Mouse (Mus musculus) limb, embryonic 12.5 days (tissue): Measurements from ENCODE around the gene Kctd5. TPM values are rescaled to one million over a fixed set of nuclear protein-coding genes. Genes with fewer than 3 reads are reported as not detected.
"Not testable (repeated sequence)": the region's sequence is repeated elsewhere in the genome, so short reads cannot be mapped to it uniquely, and the experiment has no call there.

Experiments
- ATAC-seq: fragments of 200-750 bp; cut with Nextera tagmentation; 2 replicates; pipeline ENCODE4 v1.8.0; 2017; ENCODE audit warnings: low read depth, moderate TSS enrichment; ENCODE audit not compliant: insufficient number of reproducible peaks, insufficient read depth, low FRiP score, low TSS enrichment
- H3K27ac ChIP-seq: fragments of 300-500 bp; sonication (generic); 2 replicates; pipeline ENCODE4 v1.5.1; 2016; ENCODE audit warnings: mild to moderate bottlenecking, moderate library complexity
- H3K27me3 ChIP-seq: fragments of 300-500 bp; sonication (generic); 2 replicates; pipeline ENCODE4 v1.6.1; 2016; ENCODE audit warnings: mild to moderate bottlenecking, moderate library complexity
- H3K36me3 ChIP-seq: fragments of 300-500 bp; sonication (generic); 2 replicates; pipeline ENCODE4 v1.6.1; 2016; ENCODE audit warnings: mild to moderate bottlenecking, moderate library complexity
- H3K4me1 ChIP-seq: fragments of 300-500 bp; sonication (generic); replicated peaks from 2 replicates; pipeline ENCODE4 v1.6.1; 2016
- H3K4me2 ChIP-seq: fragments of 300-500 bp; sonication (generic); 2 replicates; pipeline ENCODE4 v1.6.1; 2016; ENCODE audit warnings: mild to moderate bottlenecking, moderate library complexity
- H3K4me3 ChIP-seq: fragments of 300-500 bp; sonication (generic); replicated peaks from 2 replicates; pipeline ENCODE4 v1.5.1; 2016; ENCODE audit warnings: mild to moderate bottlenecking
- H3K9ac ChIP-seq: fragments of 300-500 bp; sonication (generic); replicated peaks from 2 replicates; pipeline ENCODE4 v1.6.1; 2016; ENCODE audit warnings: mild to moderate bottlenecking, moderate library complexity
- H3K9me3 ChIP-seq: fragments of 300-500 bp; sonication (generic); 2 replicates; pipeline ENCODE4 v1.6.1; 2016; ENCODE audit warnings: mild to moderate bottlenecking, moderate library complexity
- WGBS: fragments of 180-500 bp; shearing (Covaris S2); methylation state at CpG from one replicate; pipeline ENCODE4 v1.1.7; 2016; 5-methylcytosine and 5-hydroxymethylcytosine counted together
- polyA plus RNA-seq: library from polyadenylated mRNA; unstranded; fragments of >200 nt; fragmentation: Nextera tagmentation; extraction: Ambion mirVana; gene quantifications from 2 replicates; pipeline ENCODE4 v1.2.1, GENCODE M21; 2016

Kctd5 gene
- 91.6 and 94.7 TPM in 2 replicates for polyA plus RNA-seq

GRCm38 (mm10) chr17:24072919-24073696 is at the start of gene Kctd5:
Gene Kctd5 (minus strand): TSS chr17:24073485.
- H3K27me3 ChIP-seq = no peaks in the 10 kb centered on the region
- ATAC-seq = peak; percentile 97
- H3K9me3 ChIP-seq = no peaks in the 10 kb centered on the region
- peak within 1 kb of the TSS; percentile 92 for H3K4me3 ChIP-seq
- H3K4me1 ChIP-seq = peaks cover 15% of the 10 kb centered on the region
- H3K4me2 ChIP-seq = peak within 1 kb of the TSS; percentile 82
- H3K9ac ChIP-seq = peak within 1 kb of the TSS; percentile 97
- whole genome bisulfite sequencing = under 1% methylated on average over 62 of the region's 62 CpGs
- H3K36me3 ChIP-seq = peaks cover 31% of the 10 kb centered on the region
- H3K27ac ChIP-seq = peak within 1 kb of the TSS; percentile 87

- no peaks in the 10 kb centered on the region for H3K4me1 ChIP-seq
- H3K27ac ChIP-seq = no peak overlapping the region
- H3K4me2 ChIP-seq = no peak overlapping the region
- H3K27me3 ChIP-seq = no peaks in the 10 kb centered on the region
- no peak for ATAC-seq
- H3K9ac ChIP-seq = no peak overlapping the region
- 87% methylated on average over 3 of the region's 3 CpGs for WGBS
- H3K9me3 ChIP-seq = no peaks in the 10 kb centered on the region
- H3K4me3 ChIP-seq = no peak overlapping the region
- no peaks in the 10 kb centered on the region for H3K36me3 ChIP-seq
Observed at GRCm38 (mm10) chr17:24119446-24119845, 46.2 kb upstream of the Kctd5 start.

- no peak for ATAC-seq
- WGBS = 88% methylated on average over 4 of the region's 4 CpGs
- Histone ChIP-seq H3K27me3 (no peaks in the 10 kb centered on the region), H3K9ac (no peak overlapping the region), H3K36me3 (peaks cover 25% of the 10 kb centered on the region), H3K27ac (no peak overlapping the region), H3K4me1 (no peaks in the 10 kb centered on the region), H3K4me3 (no peak overlapping the region), H3K4me2 (no peak overlapping the region), H3K9me3 (no peaks in the 10 kb centered on the region)
Observed at GRCm38 (mm10) chr17:24113031-24113430, 39.7 kb upstream of the Kctd5 start.

GRCm38 (mm10) chr17:24111256-24111655 is 38.0 kb upstream of the Kctd5 start:
- Histone ChIP-seq H3K4me3 (no peak overlapping the region), H3K27me3 (no peaks in the 10 kb centered on the region), H3K27ac (no peak overlapping the region), H3K4me2 (no peak overlapping the region), H3K4me1 (no peaks in the 10 kb centered on the region), H3K36me3 (peaks cover 36% of the 10 kb centered on the region), H3K9me3 (no peaks in the 10 kb centered on the region), H3K9ac (no peak overlapping the region)
- WGBS = 95% methylated on average over 1 of the region's 1 CpGs
- no peak for ATAC-seq

GRCm38 (mm10) chr17:24108896-24109295 is 35.6 kb upstream of the Kctd5 start:
- WGBS = 76% methylated on average over 1 of the region's 1 CpGs
- peaks cover 56% of the 10 kb centered on the region for H3K36me3 ChIP-seq

GRCm38 (mm10) chr17:24105111-24105510 is 31.8 kb upstream of the Kctd5 start:
- Histone ChIP-seq H3K4me3 (no peak overlapping the region), H3K27ac (no peak overlapping the region), H3K27me3 (no peaks in the 10 kb centered on the region), H3K4me1 (no peaks in the 10 kb centered on the region), H3K4me2 (no peak overlapping the region), H3K9me3 (no peaks in the 10 kb centered on the region), H3K36me3 (peaks cover 75% of the 10 kb centered on the region), H3K9ac (no peak overlapping the region)
- ATAC-seq = no peak
- WGBS = 85% methylated on average over 2 of the region's 2 CpGs

More at GRCm38 (mm10) chr17:24108896-24109295, 35.6 kb upstream of the Kctd5 start:
- Histone ChIP-seq H3K4me3 (no peak overlapping the region), H3K4me1 (no peaks in the 10 kb centered on the region), H3K27me3 (no peaks in the 10 kb centered on the region), H3K9me3 (no peaks in the 10 kb centered on the region), H3K4me2 (no peak overlapping the region), H3K9ac (no peak overlapping the region), H3K27ac (no peak overlapping the region)
- ATAC-seq = no peak

- Histone ChIP-seq H3K9me3 (no peaks in the 10 kb centered on the region), H3K27me3 (no peaks in the 10 kb centered on the region), H3K4me1 (no peaks in the 10 kb centered on the region), H3K4me2 (no peak overlapping the region), H3K9ac (no peak overlapping the region), H3K4me3 (no peak overlapping the region), H3K27ac (no peak overlapping the region), H3K36me3 (peaks cover 67% of the 10 kb centered on the region)
- 90% methylated on average over 4 of the region's 4 CpGs for WGBS
- no peak for ATAC-seq
Observed at GRCm38 (mm10) chr17:24098354-24098753, 25.1 kb upstream of the Kctd5 start.

GRCm38 (mm10) chr17:24090575-24090974 is 17.3 kb upstream of the Kctd5 start:
- H3K9ac ChIP-seq = no peak overlapping the region
- H3K4me3 ChIP-seq = no peak overlapping the region
- no peaks in the 10 kb centered on the region for H3K4me1 ChIP-seq
- H3K4me2 ChIP-seq = no peak overlapping the region
- H3K9me3 ChIP-seq = no peaks in the 10 kb centered on the region
- H3K27ac ChIP-seq = no peak overlapping the region
- no peak for ATAC-seq
- no peaks in the 10 kb centered on the region for H3K27me3 ChIP-seq
- H3K36me3 ChIP-seq = peaks cover 80% of the 10 kb centered on the region
- WGBS = 98% methylated on average over 1 of the region's 1 CpGs

- not testable (repeated sequence) for H3K9me3 ChIP-seq, H3K9ac ChIP-seq, ATAC-seq, H3K27me3 ChIP-seq, H3K27ac ChIP-seq, H3K4me3 ChIP-seq, H3K4me2 ChIP-seq, H3K4me1 ChIP-seq
- WGBS = 79% methylated on average over 4 of the region's 4 CpGs
- H3K36me3 ChIP-seq = peaks cover 73% of the 10 kb centered on the region
Observed at GRCm38 (mm10) chr17:24086399-24086798, 13.1 kb upstream of the Kctd5 start.

- Histone ChIP-seq H3K36me3 (peaks cover 68% of the 10 kb centered on the region), H3K4me2 (no peak overlapping the region), H3K4me1 (no peaks in the 10 kb centered on the region), H3K4me3 (no peak overlapping the region), H3K9me3 (no peaks in the 10 kb centered on the region), H3K9ac (no peak overlapping the region), H3K27ac (no peak overlapping the region), H3K27me3 (no peaks in the 10 kb centered on the region)
- ATAC-seq = no peak
- WGBS = 67% methylated on average over 1 of the region's 1 CpGs
Observed at GRCm38 (mm10) chr17:24084593-24084992, 11.3 kb upstream of the Kctd5 start.

GRCm38 (mm10) chr17:24077101-24077500 is 3.8 kb upstream of the Kctd5 start:
- no peak overlapping the region for H3K4me3 ChIP-seq
- H3K4me2 ChIP-seq = no peak overlapping the region
- WGBS = 86% methylated on average over 2 of the region's 2 CpGs
- ATAC-seq = no peak
- H3K27ac ChIP-seq = no peak overlapping the region
- H3K9ac ChIP-seq = no peak overlapping the region
- H3K27me3 ChIP-seq = no peaks in the 10 kb centered on the region
- H3K9me3 ChIP-seq = no peaks in the 10 kb centered on the region
- H3K4me1 ChIP-seq = peaks cover 5% of the 10 kb centered on the region
- peaks cover 48% of the 10 kb centered on the region for H3K36me3 ChIP-seq

GRCm38 (mm10) chr17:24069531-24069930 is 3.8 kb downstream of the Kctd5 start:
- Histone ChIP-seq H3K4me1 (peaks cover 15% of the 10 kb centered on the region), H3K27ac (no peak overlapping the region), H3K9me3 (no peaks in the 10 kb centered on the region), H3K9ac (no peak overlapping the region), H3K27me3 (no peaks in the 10 kb centered on the region), H3K4me3 (no peak overlapping the region), H3K36me3 (peaks cover 37% of the 10 kb centered on the region), H3K4me2 (no peak overlapping the region)
- 91% methylated on average over 3 of the region's 3 CpGs for WGBS
- ATAC-seq = no peak
